Mouse (Mus musculus) thymus, adult 2 months (tissue): ENCODE measurements around the gene Hnrnpl. TPM values are rescaled to one million over a fixed set of nuclear protein-coding genes. Genes with fewer than 3 reads are reported as not detected.
A peak's percentile ranks its signal among the peaks of the same experiment; 100 is the strongest.

ENCODE experiments used
- DNase-seq: peaks from one replicate; pipeline ENCODE4 v3.0.0; 2021
- H3K27ac ChIP-seq: fragments of 200-500 bp; 2 replicates; pipeline ENCODE4 v1.5.1; 2012; ENCODE audit warnings: low read length, control low read depth; ENCODE audit not compliant: control insufficient read depth, insufficient read depth
- H3K27me3 ChIP-seq: fragments of 200-500 bp; 2 replicates; pipeline ENCODE4 v1.6.1; 2012; ENCODE audit warnings: mild to moderate bottlenecking, low read length, moderate library complexity, mixed read lengths; ENCODE audit not compliant: control insufficient read depth, insufficient read depth
- H3K36me3 ChIP-seq: fragments of 200-500 bp; 2 replicates; pipeline ENCODE4 v1.6.1; 2012; ENCODE audit warnings: mild to moderate bottlenecking, low read length, moderate library complexity; ENCODE audit not compliant: control insufficient read depth, insufficient read depth
- H3K4me1 ChIP-seq: fragments of 200-500 bp; replicated peaks from 2 replicates; pipeline ENCODE4 v1.6.1; 2012; ENCODE audit warnings: low read length; ENCODE audit not compliant: control insufficient read depth, insufficient read depth
- H3K4me3 ChIP-seq: fragments of 200-500 bp; 2 replicates; pipeline ENCODE4 v1.5.1; 2012; ENCODE audit warnings: mild to moderate bottlenecking, low read length, control low read depth, moderate library complexity; ENCODE audit not compliant: control insufficient read depth, insufficient read depth
- CTCF ChIP-seq: fragments of 200-500 bp; IDR thresholded peaks from 2 replicates; pipeline ENCODE4 v1.5.1; 2012; ENCODE audit warnings: mild to moderate bottlenecking, control low read depth, low read length, moderate library complexity, borderline replicate concordance; ENCODE audit not compliant: control insufficient read depth, poor library complexity, insufficient read depth; ENCODE audit errors: extremely low read depth
- POLR2A ChIP-seq: fragments of 200-500 bp; IDR thresholded peaks from 2 replicates; pipeline ENCODE4 v1.6.1; 2012; ENCODE audit warnings: mild to moderate bottlenecking, low read length, control low read depth, moderate library complexity; ENCODE audit not compliant: control insufficient read depth, poor library complexity, insufficient read depth; ENCODE audit errors: extremely low read depth
- WGBS: fragments of 180-500 bp; shearing (Covaris S2); methylation state at CpG from one replicate; pipeline ENCODE4 v1.1.7; 2018; 5-methylcytosine and 5-hydroxymethylcytosine counted together
- polyA plus RNA-seq: library from polyadenylated mRNA; depleted of rRNA; stranded (reverse); fragments of >200 nt; gene quantifications from 2 replicates; pipeline ENCODE4 v1.2.3, GENCODE M21; 2012; rRNA removed

Gene Hnrnpl
- polyA plus RNA-seq = 562 and 568 TPM in 2 replicates

DNA sequence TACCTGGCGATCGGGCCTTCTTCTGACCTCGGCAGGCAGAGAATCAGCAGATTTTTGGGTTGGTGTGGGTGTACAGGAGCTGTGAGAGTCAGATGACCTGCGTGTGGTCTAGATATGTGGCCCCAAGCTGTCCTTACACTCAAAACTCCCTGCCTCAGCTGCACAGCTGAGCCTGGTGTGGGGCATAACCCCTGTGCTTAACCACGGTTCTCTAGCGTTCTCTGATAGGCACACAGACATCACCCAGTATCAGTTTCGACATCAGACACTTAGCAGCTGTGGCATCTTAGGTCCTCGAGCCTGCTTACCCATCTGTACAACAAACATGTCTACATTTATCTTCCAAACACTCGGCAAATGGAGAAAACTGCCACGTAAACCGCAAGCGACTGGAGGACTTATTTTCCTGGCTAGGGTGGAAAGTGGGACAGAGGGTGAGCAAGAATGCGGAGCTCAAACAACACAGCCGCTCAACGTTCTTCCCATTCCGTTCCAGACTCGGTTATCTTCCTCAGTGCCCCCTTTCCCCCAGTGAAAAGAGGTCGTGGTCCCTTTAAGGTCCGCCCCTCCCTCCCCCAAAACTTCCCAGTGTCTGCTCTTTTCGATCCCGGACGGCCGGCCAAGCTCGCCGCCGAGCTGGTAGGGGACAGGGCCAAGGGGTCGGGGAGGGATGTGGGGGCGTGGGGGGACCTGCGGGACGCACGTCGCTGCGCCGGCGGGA, at the start of gene Hnrnpl:
TSS of gene Hnrnpl (plus strand) at position 321 of the 721 bp plus-strand sequence.
- no peaks in the 10 kb centered on the region for H3K27me3 ChIP-seq
- peak within 1 kb of the TSS; percentile 95 for H3K27ac ChIP-seq
- peaks cover 23% of the 10 kb centered on the region for H3K4me1 ChIP-seq
- DNase-seq = peak; percentile 52
- WGBS = 3% methylated on average over 35 of the region's 35 CpGs
- H3K4me3 ChIP-seq = peak within 1 kb of the TSS; percentile 74
- TF ChIP-seq POLR2A (no peak), CTCF (no peak)
- peaks cover 4% of the 10 kb centered on the region for H3K36me3 ChIP-seq

DNA sequence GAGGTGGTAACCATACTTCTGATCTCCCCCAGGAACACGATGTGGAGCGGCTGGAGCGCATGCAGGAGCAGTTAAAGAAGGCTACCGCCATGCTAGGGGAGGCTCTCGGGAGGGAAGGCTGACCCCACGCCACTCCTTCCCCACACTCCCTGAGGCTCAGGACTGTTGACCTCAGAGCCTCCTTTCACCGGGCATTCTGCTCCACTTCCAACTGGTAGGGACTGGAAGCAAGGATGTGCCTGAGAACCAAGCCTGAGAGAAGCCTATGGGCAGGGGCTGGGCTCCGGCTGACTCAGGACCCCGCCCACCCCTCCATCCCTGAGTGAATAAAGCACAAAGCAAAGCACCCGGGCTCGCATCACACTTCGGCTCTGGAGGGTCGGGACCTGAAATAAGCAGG, 49.7 kb upstream of the Hnrnpl start:
- Histone ChIP-seq H3K36me3 (peaks cover 20% of the 10 kb centered on the region), H3K4me1 (peaks cover 7% of the 10 kb centered on the region; the same call in 1 of the 2 replicates), H3K27ac (no peak overlapping the region), H3K27me3 (no peaks in the 10 kb centered on the region), H3K4me3 (no peak overlapping the region)
- WGBS = 96% methylated on average over 13 of the region's 13 CpGs
- no peak for DNase-seq
- TF ChIP-seq POLR2A (no peak), CTCF (no peak)

DNA sequence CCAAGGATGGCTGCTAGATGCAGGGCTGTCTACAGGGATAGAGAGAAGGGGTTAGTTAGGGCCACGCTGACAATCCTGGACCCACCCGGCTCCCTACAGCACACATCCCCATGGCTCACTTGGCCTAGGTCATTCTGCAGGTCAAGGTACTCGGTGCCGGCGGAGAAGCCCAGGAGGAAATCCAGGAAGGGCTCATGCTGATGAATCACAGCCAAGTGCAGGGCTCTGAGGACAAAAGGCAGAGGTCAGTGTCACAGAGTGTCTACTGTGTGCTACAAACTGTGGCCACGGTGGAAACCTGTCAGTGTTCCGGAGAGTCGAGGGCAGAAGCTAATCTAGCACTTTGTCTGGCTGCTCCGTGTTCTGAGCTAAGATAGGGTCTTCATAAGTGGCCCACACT, 46.4 kb upstream of the Hnrnpl start:
- TF ChIP-seq CTCF (no peak), POLR2A (no peak)
- DNase-seq = no peak
- no peaks in the 10 kb centered on the region for H3K27me3 ChIP-seq
- H3K4me3 ChIP-seq = no peak overlapping the region
- H3K4me1 ChIP-seq = peaks cover 6% of the 10 kb centered on the region
- no peak overlapping the region for H3K27ac ChIP-seq
- peaks cover 20% of the 10 kb centered on the region for H3K36me3 ChIP-seq
- 98% methylated on average over 9 of the region's 9 CpGs for WGBS

DNA sequence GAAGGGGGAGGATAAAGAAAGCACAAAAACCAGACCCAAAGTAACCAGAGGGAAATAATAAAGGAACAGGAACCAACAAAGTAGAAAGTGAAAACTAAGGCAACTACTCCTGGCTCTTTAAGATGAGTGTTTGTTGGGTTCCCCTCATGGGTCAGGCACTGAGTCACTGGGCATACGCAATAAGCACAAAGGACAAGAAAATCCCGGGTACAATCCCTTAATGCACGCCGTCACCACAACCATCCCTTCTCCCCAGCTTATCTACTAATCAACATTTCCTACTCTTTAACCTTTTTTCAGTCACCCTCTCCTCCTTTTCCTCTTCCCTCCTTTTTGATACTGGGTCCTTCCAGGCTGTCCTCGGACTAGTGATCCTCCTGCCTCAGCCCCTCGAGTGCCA, 43.1 kb upstream of the Hnrnpl start:
- WGBS = 78% methylated on average over 6 of the region's 6 CpGs
- Histone ChIP-seq H3K4me1 (peaks cover 16% of the 10 kb centered on the region), H3K27me3 (no peaks in the 10 kb centered on the region), H3K4me3 (no peak overlapping the region), H3K27ac (no peak overlapping the region), H3K36me3 (peaks cover 11% of the 10 kb centered on the region)
- TF ChIP-seq CTCF (no peak), POLR2A (no peak)
- DNase-seq = no peak

DNA sequence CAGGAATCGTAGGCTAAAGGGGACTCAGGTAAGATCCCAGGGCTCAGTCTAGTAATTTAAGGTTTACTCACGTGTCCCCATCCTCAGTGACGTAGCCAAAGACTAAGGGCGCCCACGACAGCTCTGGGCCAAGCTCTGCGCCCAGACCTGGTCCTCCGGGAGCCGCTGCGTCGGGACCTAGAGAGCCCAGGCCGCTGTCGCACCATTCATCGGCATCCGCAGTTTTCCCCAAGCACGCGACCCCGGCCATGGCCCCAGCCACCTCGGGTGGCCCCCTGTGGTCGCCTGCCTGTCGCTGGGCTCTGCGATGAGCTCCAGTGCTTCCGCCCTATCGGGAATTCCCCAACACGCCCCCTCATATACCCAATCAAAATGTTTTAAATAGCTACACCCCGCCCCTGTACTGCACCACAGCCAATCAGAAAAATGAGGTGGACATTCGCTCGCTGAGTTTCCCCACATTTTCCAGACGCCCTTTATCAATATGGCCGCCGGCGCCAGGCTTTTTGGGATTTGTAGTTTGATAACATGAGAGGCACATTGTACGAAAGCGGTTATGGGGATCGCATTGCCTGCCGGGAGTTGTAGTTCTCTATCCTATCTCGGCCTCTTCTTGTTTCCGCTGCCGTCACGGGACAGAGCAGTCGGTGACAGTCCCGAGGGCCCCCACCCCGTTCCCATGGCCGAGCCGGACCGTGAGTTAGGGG, 42.0 kb upstream of the Hnrnpl start, which contains the start of gene Sirt2:
TSS of gene Sirt2 (plus strand) at position 563 of the 707 bp plus-strand sequence.
- DNase-seq = peak; percentile 96
- Histone ChIP-seq H3K36me3 (peaks cover 5% of the 10 kb centered on the region), H3K4me3 (peak within 1 kb of the TSS; percentile 74), H3K27ac (no peak within 1 kb of the TSS), H3K4me1 (peaks cover 16% of the 10 kb centered on the region), H3K27me3 (no peaks in the 10 kb centered on the region)
- no peak for TF ChIP-seq CTCF
- TF ChIP-seq POLR2A = no peak
- WGBS = 0% methylated on average over 45 of the region's 45 CpGs

DNA sequence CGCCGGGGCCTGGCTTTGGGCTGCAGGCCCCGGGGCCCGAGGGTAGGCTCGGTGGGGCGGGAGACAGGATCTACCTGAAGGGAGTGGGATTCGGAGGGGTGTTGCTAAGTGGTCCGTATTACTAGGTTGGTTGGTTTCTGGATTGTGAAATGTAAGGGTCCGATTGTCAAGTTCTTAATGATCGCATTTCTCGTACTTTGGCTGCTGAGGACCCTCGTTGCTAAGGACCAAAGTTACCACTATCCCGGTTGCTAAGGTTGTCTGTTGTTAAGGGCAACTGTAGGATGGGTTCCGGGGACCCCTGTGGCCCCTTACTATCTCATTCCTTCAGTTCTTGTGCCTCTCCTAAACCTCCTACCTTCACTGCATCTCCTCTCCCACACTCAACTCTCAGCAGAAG, 41.4 kb upstream of the Hnrnpl start:
- H3K4me1 ChIP-seq = peaks cover 16% of the 10 kb centered on the region
- no peak for TF ChIP-seq POLR2A
- no peak for TF ChIP-seq CTCF
- 7% methylated on average over 14 of the region's 14 CpGs for WGBS
- no peak overlapping the region for H3K27ac ChIP-seq
- H3K4me3 ChIP-seq = peak overlapping the region; percentile 35
- H3K36me3 ChIP-seq = no peaks in the 10 kb centered on the region
- no peaks in the 10 kb centered on the region for H3K27me3 ChIP-seq
- DNase-seq = no peak

DNA sequence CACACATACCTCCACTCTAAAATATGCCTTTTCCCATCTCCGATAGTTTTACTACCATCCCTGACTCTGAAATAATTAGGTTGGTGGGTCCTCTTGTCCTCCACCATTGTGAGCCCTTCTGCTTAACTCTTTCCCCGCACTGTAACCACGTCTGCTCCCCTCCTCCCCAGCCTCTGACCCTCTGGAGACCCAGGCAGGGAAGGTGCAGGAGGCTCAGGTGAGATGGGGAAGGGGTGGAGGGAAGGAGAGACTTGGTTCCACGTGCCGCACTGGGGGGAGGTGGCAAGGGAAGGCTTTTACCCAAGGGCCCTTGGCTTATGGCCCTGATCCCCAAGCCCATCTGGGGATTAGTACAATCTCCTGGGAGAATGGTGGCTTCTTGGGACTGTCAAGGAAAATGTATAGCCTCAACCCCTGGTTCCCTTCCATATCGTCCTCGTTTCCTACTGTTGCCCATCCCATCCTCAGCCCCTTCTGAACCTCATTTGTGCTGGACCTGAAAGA, 40.8 kb upstream of the Hnrnpl start, which contains the start of gene Nfkbib:
TSS of gene Nfkbib (minus strand) at position 51 of the 504 bp plus-strand sequence.
- 79% methylated on average over 7 of the region's 7 CpGs for WGBS
- Histone ChIP-seq H3K27ac (no peak within 1 kb of the TSS), H3K4me1 (peaks cover 16% of the 10 kb centered on the region), H3K36me3 (no peaks in the 10 kb centered on the region), H3K4me3 (peak within 1 kb of the TSS; percentile 74), H3K27me3 (no peaks in the 10 kb centered on the region)
- TF ChIP-seq CTCF = no peak
- no peak for TF ChIP-seq POLR2A
- no peak for DNase-seq
